ENCODE assay signal across 9 mouse cellular contexts in the genomic region with DNA sequence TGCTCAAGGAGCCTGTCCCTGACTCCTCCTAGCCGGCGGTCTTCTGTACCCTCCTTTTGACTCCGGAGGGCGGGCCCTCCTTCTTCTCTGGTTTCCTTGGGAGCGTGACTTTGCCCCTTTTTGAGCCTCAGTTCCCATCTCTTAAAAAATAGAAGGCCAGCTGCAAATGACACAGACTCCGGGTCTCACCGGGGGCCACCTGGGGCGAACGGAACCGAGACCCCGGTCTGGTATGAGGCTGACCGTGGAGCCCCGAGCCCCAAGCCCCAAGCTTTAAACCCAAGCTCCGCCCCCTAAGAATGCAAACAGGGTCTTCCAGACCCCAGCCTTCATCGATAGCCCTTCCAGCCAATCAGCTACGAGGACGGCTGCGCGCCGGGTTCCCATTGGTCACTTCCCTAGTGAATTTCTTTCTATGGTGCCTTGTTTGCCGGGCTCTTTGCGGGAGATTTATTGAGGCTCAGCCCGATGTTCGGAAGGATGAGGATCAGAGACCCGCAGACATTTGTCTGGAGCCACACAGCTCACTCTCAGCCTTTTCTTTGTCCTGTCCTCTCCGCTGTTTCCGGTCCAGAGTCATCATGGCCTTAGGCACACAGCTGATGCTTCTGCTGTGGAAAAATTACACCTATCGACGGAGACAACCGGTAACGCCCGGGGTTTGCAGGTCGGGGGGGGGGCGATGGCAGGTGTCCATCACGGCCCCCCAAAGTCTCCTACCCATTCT. TPM values are rescaled to one million over a fixed set of nuclear protein-coding genes. Genes with fewer than 3 reads are reported as not detected.
DNase-seq lines count a peak whose midpoint lies in the region; ATAC-seq and TF ChIP-seq lines count a peak whose summit lies in the region.
"Had no signal": no experiment of that assay in that cellular context is flagged by ENCODE, and none has a peak within 500 bp of the region (broad histone marks: within the 10 kb centered on the region; RNA-seq: fewer than 3 reads in every experiment).

No protein-coding gene starts in this region.

- H3K4me1 ChIP-seq in E14TG2a.4 (replicated peaks; ENCODE audit: low read depth, low read length): peaks cover 60% of the 10 kb centered on the region
- peaks cover 22% of the 10 kb centered on the region for H3K4me1 ChIP-seq in bone marrow macrophage, adult 2 months (ENCODE audit: control insufficient read depth, insufficient read depth, low read length)
- H3K4me1 ChIP-seq in embryonic facial prominence, embryonic 14.5 days (ENCODE audit: control insufficient read depth, insufficient read depth, low read length): 0 out of 2 replicates have a peak, but pooled peaks cover 6% of the 10 kb centered on the region
- peaks cover 16% of the 10 kb centered on the region for H3K4me1 ChIP-seq in heart, embryonic 13.5 days
- H3K4me1 ChIP-seq in kidney, postnatal 0 days (replicated peaks; ENCODE audit: insufficient read depth, low read length): peaks cover 19% of the 10 kb centered on the region; the same call in 1 of the 2 replicates
- peaks cover 21% of the 10 kb centered on the region for H3K4me1 ChIP-seq in lung, embryonic 15.5 days
- H3K4me1 ChIP-seq in olfactory bulb, adult 2 months (ENCODE audit: control insufficient read depth, insufficient read depth, low read length): peaks cover 16% of the 10 kb centered on the region

- H3K36me3 ChIP-seq in E14TG2a.4 (ENCODE audit: insufficient read depth, low read length): peaks cover 45% of the 10 kb centered on the region
- H3K36me3 ChIP-seq in embryonic facial prominence, embryonic 14.5 days (ENCODE audit: control insufficient read depth, insufficient read depth, low read length): peaks cover 33% of the 10 kb centered on the region
- H3K36me3 ChIP-seq in heart, embryonic 13.5 days: peaks cover 37% of the 10 kb centered on the region
- peaks cover 16% of the 10 kb centered on the region; the same call in 1 of the 2 replicates for H3K36me3 ChIP-seq in kidney, postnatal 0 days (ENCODE audit: insufficient read depth, low read length)
- H3K36me3 ChIP-seq in lung, embryonic 15.5 days: peaks cover 34% of the 10 kb centered on the region

- no peaks in the 10 kb centered on the region for H3K9me3 ChIP-seq in E14TG2a.4 (ENCODE audit: low read length)
- no peaks in the 10 kb centered on the region for H3K9me3 ChIP-seq in embryonic facial prominence, embryonic 14.5 days (ENCODE audit: control insufficient read depth, low read length)
- no peaks in the 10 kb centered on the region for H3K9me3 ChIP-seq in heart, embryonic 13.5 days
- H3K9me3 ChIP-seq in kidney, postnatal 0 days (replicated peaks; ENCODE audit: low read length): no peaks in the 10 kb centered on the region
- H3K9me3 ChIP-seq in lung, embryonic 15.5 days: no peaks in the 10 kb centered on the region

- H3K9ac ChIP-seq in embryonic facial prominence, embryonic 14.5 days (ENCODE audit: low read depth, low read length): peak overlapping the region; percentile 63
- peak overlapping the region; percentile 83 for H3K9ac ChIP-seq in heart, embryonic 13.5 days
- peak overlapping the region; percentile 58 for H3K9ac ChIP-seq in kidney, postnatal 0 days (ENCODE audit: low read depth, low read length)
- H3K9ac ChIP-seq in lung, embryonic 15.5 days: peak overlapping the region; percentile 49; the same call in 1 of the 2 replicates

- peak; percentile 64 for ATAC-seq in embryonic facial prominence, embryonic 14.5 days (ENCODE audit: low read depth)
- ATAC-seq in heart, embryonic 13.5 days (ENCODE audit: extremely low read depth, insufficient number of reproducible peaks, low FRiP score, low TSS enrichment): no peak; the same call in none of the 2 replicates
- peak; percentile 22; the same call in 1 of the 2 replicates for ATAC-seq in kidney, postnatal 0 days (replicated peaks; ENCODE audit: low FRiP score, low read depth)
- ATAC-seq in lung, embryonic 15.5 days (ENCODE audit: borderline replicate concordance, extremely low read depth, low FRiP score, low TSS enrichment): peak; percentile 48

- TF ChIP-seq CTCF in E14TG2a.4 (conservative IDR thresholded peaks at IDR 0.05; ENCODE audit: low read length): no peak
- TF ChIP-seq CTCF in bone marrow macrophage, adult 2 months (IDR thresholded peaks at IDR 0.05; ENCODE audit: low read depth, low read length): no peak
- no peak for TF ChIP-seq CTCF in kidney, postnatal 0 days (IDR thresholded peaks at IDR 0.05; ENCODE audit: low read depth)
- TF ChIP-seq CTCF in olfactory bulb, adult 2 months (IDR thresholded peaks at IDR 0.05; ENCODE audit: insufficient read depth, low read depth, low read length): no peak

- WGBS in embryonic facial prominence, embryonic 14.5 days: under 1% methylated on average over 35 of the region's 35 CpGs
- 1% methylated on average over 35 of the region's 35 CpGs for WGBS in heart, embryonic 13.5 days
- under 1% methylated on average over 35 of the region's 35 CpGs for WGBS in kidney, postnatal 0 days
- WGBS in lung, embryonic 15.5 days: under 1% methylated on average over 35 of the region's 35 CpGs
- WGBS in olfactory bulb, adult 2 months: under 1% methylated on average over 35 of the region's 35 CpGs

- peak overlapping the region; percentile 83 for H3K4me3 ChIP-seq in E14TG2a.4 (replicated peaks; ENCODE audit: low read length)
- H3K4me3 ChIP-seq in bone marrow macrophage, adult 2 months (ENCODE audit: insufficient read depth, low read length): peak overlapping the region; percentile 70
- H3K4me3 ChIP-seq in embryonic facial prominence, embryonic 14.5 days (ENCODE audit: low read depth, low read length): peak overlapping the region; percentile 51
- H3K4me3 ChIP-seq in heart, embryonic 13.5 days: peak overlapping the region; percentile 61
- H3K4me3 ChIP-seq in kidney, postnatal 0 days (replicated peaks; ENCODE audit: low read depth, low read length): peak overlapping the region; percentile 51
- peak overlapping the region; percentile 60 for H3K4me3 ChIP-seq in lung, embryonic 15.5 days
- peak overlapping the region; percentile 72 for H3K4me3 ChIP-seq in olfactory bulb, adult 2 months (ENCODE audit: insufficient read depth, low read depth, low read length)

- peak; percentile 90 for DNase-seq in embryonic facial prominence, embryonic 14.5 days (ENCODE audit: low spot score)
- DNase-seq in kidney, postnatal 0 days (ENCODE audit: low spot score): peak; percentile 93
- DNase-seq in thymus, postnatal 14 days: peak; percentile 85

- H3K4me2 ChIP-seq in embryonic facial prominence, embryonic 14.5 days (ENCODE audit: low read depth, low read length): peak overlapping the region; percentile 92
- peak overlapping the region; percentile 78 for H3K4me2 ChIP-seq in heart, embryonic 13.5 days
- H3K4me2 ChIP-seq in kidney, postnatal 0 days (ENCODE audit: low read length): peak overlapping the region; percentile 86
- peak overlapping the region; percentile 95 for H3K4me2 ChIP-seq in lung, embryonic 15.5 days

- H3K27me3 ChIP-seq in E14TG2a.4 (ENCODE audit: insufficient read depth, low read length): peaks cover 13% of the 10 kb centered on the region
- H3K27me3 ChIP-seq in embryonic facial prominence, embryonic 14.5 days (replicated peaks; ENCODE audit: control insufficient read depth, insufficient read depth, low read length): peaks cover 1% of the 10 kb centered on the region; the same call in 1 of the 2 replicates
- peaks cover 24% of the 10 kb centered on the region for H3K27me3 ChIP-seq in heart, embryonic 13.5 days (replicated peaks)
- H3K27me3 ChIP-seq in kidney, postnatal 0 days (ENCODE audit: insufficient read depth, low read length): no peaks in the 10 kb centered on the region
- peaks cover 9% of the 10 kb centered on the region for H3K27me3 ChIP-seq in lung, embryonic 15.5 days

- TF ChIP-seq POLR2A in bone marrow macrophage, adult 2 months (IDR thresholded peaks at IDR 0.05; ENCODE audit: borderline replicate concordance, low read depth, low read length): no peak
- TF ChIP-seq POLR2A in olfactory bulb, adult 2 months (IDR thresholded peaks at IDR 0.05; ENCODE audit: insufficient read depth, low read depth, low read length): no peak; the same call in 1 of the 2 replicates

- H3K27ac ChIP-seq in bone marrow macrophage, adult 2 months (ENCODE audit: insufficient read depth, low read depth, low read length): peak overlapping the region; percentile 11; the same call in 1 of the 2 replicates
- H3K27ac ChIP-seq in embryonic facial prominence, embryonic 14.5 days (replicated peaks; ENCODE audit: low read depth, low read length): peak overlapping the region; percentile 44
- H3K27ac ChIP-seq in heart, embryonic 13.5 days (replicated peaks): peak overlapping the region; percentile 75
- no peak overlapping the region for H3K27ac ChIP-seq in kidney, postnatal 0 days
- peak overlapping the region; percentile 74 for H3K27ac ChIP-seq in lung, embryonic 15.5 days
- H3K27ac ChIP-seq in olfactory bulb, adult 2 months (ENCODE audit: insufficient read depth, low read depth, low read length): no peak overlapping the region

RNA-seq across cellular contexts. Expression of gene Abca7, which starts 0.9 kb away (rescaled TPM):
- 24.6 and 27.5 TPM in 2 replicates for polyA plus RNA-seq in bone marrow macrophage, adult 2 months (2012; ENCODE audit: insufficient read depth, insufficient read length, missing spikeins)
- polyA plus RNA-seq in embryonic facial prominence, embryonic 14.5 days (2014; fragmentation: Nextera tagmentation; extraction: Ambion mirVana): 2.5 and 2.8 TPM in 2 replicates
- 2.2 and 2.6 TPM in 2 replicates for polyA plus RNA-seq in heart, embryonic 13.5 days (2015; fragmentation: Nextera tagmentation; extraction: Ambion mirVana)
- polyA plus RNA-seq in kidney, postnatal 0 days (2015; fragmentation: Nextera tagmentation; extraction: Ambion mirVana): 2.4 and 2.6 TPM in 2 replicates
- polyA plus RNA-seq in lung, embryonic 15.5 days (2015; fragmentation: Nextera tagmentation; extraction: Ambion mirVana): 3.5 and 4.3 TPM in 2 replicates
- not detected in 2 replicates for polyA plus RNA-seq in olfactory bulb, adult 2 months (2012; ENCODE audit: insufficient read depth, insufficient read length, low replicate concordance, missing spikeins)

RNA-seq across cellular contexts. Expression of gene Cnn2, which starts 8.8 kb away (rescaled TPM):
- 37.5 and 41.5 TPM in 2 replicates for polyA plus RNA-seq in bone marrow macrophage, adult 2 months (2012; ENCODE audit: insufficient read depth, insufficient read length, missing spikeins)
- polyA plus RNA-seq in embryonic facial prominence, embryonic 14.5 days (2014; fragmentation: Nextera tagmentation; extraction: Ambion mirVana): 293 and 304 TPM in 2 replicates
- 264 and 271 TPM in 2 replicates for polyA plus RNA-seq in heart, embryonic 13.5 days (2015; fragmentation: Nextera tagmentation; extraction: Ambion mirVana)
- polyA plus RNA-seq in kidney, postnatal 0 days (2015; fragmentation: Nextera tagmentation; extraction: Ambion mirVana): 221 and 261 TPM in 2 replicates
- polyA plus RNA-seq in lung, embryonic 15.5 days (2015; fragmentation: Nextera tagmentation; extraction: Ambion mirVana): 367 and 375 TPM in 2 replicates
- 124 and 250 TPM in 2 replicates for polyA plus RNA-seq in olfactory bulb, adult 2 months (2012; ENCODE audit: insufficient read depth, insufficient read length, low replicate concordance, missing spikeins)

RNA-seq across cellular contexts. Expression of gene Tmem259, which starts 13.1 kb away (rescaled TPM):
- 86.5 and 101 TPM in 2 replicates for polyA plus RNA-seq in bone marrow macrophage, adult 2 months (2012; ENCODE audit: insufficient read depth, insufficient read length, missing spikeins)
- 20.6 and 22.3 TPM in 2 replicates for polyA plus RNA-seq in embryonic facial prominence, embryonic 14.5 days (2014; fragmentation: Nextera tagmentation; extraction: Ambion mirVana)
- polyA plus RNA-seq in heart, embryonic 13.5 days (2015; fragmentation: Nextera tagmentation; extraction: Ambion mirVana): 10.6 and 12.8 TPM in 2 replicates
- polyA plus RNA-seq in kidney, postnatal 0 days (2015; fragmentation: Nextera tagmentation; extraction: Ambion mirVana): 23.7 and 26.6 TPM in 2 replicates
- 20.2 and 20.5 TPM in 2 replicates for polyA plus RNA-seq in lung, embryonic 15.5 days (2015; fragmentation: Nextera tagmentation; extraction: Ambion mirVana)
- polyA plus RNA-seq in olfactory bulb, adult 2 months (2012; ENCODE audit: insufficient read depth, insufficient read length, low replicate concordance, missing spikeins): not detected in 2 replicates

RNA-seq across cellular contexts. Expression of gene Arhgap45, which starts 19.3 kb away (rescaled TPM):
- polyA plus RNA-seq in bone marrow macrophage, adult 2 months (2012; ENCODE audit: insufficient read depth, insufficient read length, missing spikeins): 218 TPM in 2 replicates
- polyA plus RNA-seq in embryonic facial prominence, embryonic 14.5 days (2014; fragmentation: Nextera tagmentation; extraction: Ambion mirVana): 4.4 and 6.4 TPM in 2 replicates
- 5.5 and 6.5 TPM in 2 replicates for polyA plus RNA-seq in heart, embryonic 13.5 days (2015; fragmentation: Nextera tagmentation; extraction: Ambion mirVana)
- 4.0 and 4.6 TPM in 2 replicates for polyA plus RNA-seq in kidney, postnatal 0 days (2015; fragmentation: Nextera tagmentation; extraction: Ambion mirVana)
- polyA plus RNA-seq in lung, embryonic 15.5 days (2015; fragmentation: Nextera tagmentation; extraction: Ambion mirVana): 16.8 and 19.8 TPM in 2 replicates
- 193 and 203 TPM in 2 replicates for polyA plus RNA-seq in olfactory bulb, adult 2 months (2012; ENCODE audit: insufficient read depth, insufficient read length, low replicate concordance, missing spikeins)

RNA-seq across cellular contexts. Expression of gene Grin3b, which starts 26.7 kb away (rescaled TPM):
- polyA plus RNA-seq in bone marrow macrophage, adult 2 months (2012; ENCODE audit: insufficient read depth, insufficient read length, missing spikeins): 0.65 and 0.91 TPM in 2 replicates
- polyA plus RNA-seq in embryonic facial prominence, embryonic 14.5 days (2014; fragmentation: Nextera tagmentation; extraction: Ambion mirVana): 0.37 and 0.56 TPM in 2 replicates
- 0.09 and 0.11 TPM in 2 replicates for polyA plus RNA-seq in heart, embryonic 13.5 days (2015; fragmentation: Nextera tagmentation; extraction: Ambion mirVana)
- 0.17 and 0.20 TPM in 2 replicates for polyA plus RNA-seq in kidney, postnatal 0 days (2015; fragmentation: Nextera tagmentation; extraction: Ambion mirVana)
- polyA plus RNA-seq in lung, embryonic 15.5 days (2015; fragmentation: Nextera tagmentation; extraction: Ambion mirVana): 0.34 and 0.45 TPM in 2 replicates
- polyA plus RNA-seq in olfactory bulb, adult 2 months (2012; ENCODE audit: insufficient read depth, insufficient read length, low replicate concordance, missing spikeins): not detected in 2 replicates
- polyA plus RNA-seq: large intestine, adult 2 months had no signal

Comparison
In these comparisons a context has a peak if more than half of its experiments do, and no peak if none do; other contexts are left out.
1. H3K27ac ChIP-seq: peak in bone marrow macrophage, adult 2 months (single experiment), embryonic facial prominence, embryonic 14.5 days (single experiment), heart, embryonic 13.5 days (single experiment) and lung, embryonic 15.5 days (single experiment); none in kidney, postnatal 0 days (single experiment) and olfactory bulb, adult 2 months (single experiment).
2. RNA of gene Tmem259, which starts 13.1 kb away (polyA plus RNA-seq): 86.5 to 101 TPM in bone marrow macrophage, adult 2 months, 23.7 to 26.6 TPM in kidney, postnatal 0 days, 20.6 to 22.3 TPM in embryonic facial prominence, embryonic 14.5 days, 20.2 to 20.5 TPM in lung, embryonic 15.5 days and 10.6 to 12.8 TPM in heart, embryonic 13.5 days; not detected in olfactory bulb, adult 2 months; every median in the first group is over 10 times any median in the second.
3. Peak in every context shown above with its lines, with median percentiles within 50 percentile points of each other: H3K4me3 ChIP-seq, DNase-seq, H3K4me2 ChIP-seq and H3K9ac ChIP-seq.